Mouse (Mus musculus): ENCODE results near the gene Rfx8.

- TF ChIP-seq CTCF (conservative IDR thresholded peaks at IDR 0.05; ENCODE audit: insufficient read depth, insufficient read length, low read depth, low read length) (no peak), POLR2A (IDR thresholded peaks at IDR 0.05; ENCODE audit: low read depth, low read length) (no peak)
Observed at GRCm38 (mm10) chr1:39734311-39734710, 13.5 kb upstream of the Rfx8 start.
